Mouse (Mus musculus): ENCODE measurements around the gene Ilf2. TPM values are rescaled to one million over a fixed set of nuclear protein-coding genes. Genes with fewer than 3 reads are reported as not detected.

Gene Ilf2
- polyA plus RNA-seq, 1 experiment = 97.0 TPM

DNA sequence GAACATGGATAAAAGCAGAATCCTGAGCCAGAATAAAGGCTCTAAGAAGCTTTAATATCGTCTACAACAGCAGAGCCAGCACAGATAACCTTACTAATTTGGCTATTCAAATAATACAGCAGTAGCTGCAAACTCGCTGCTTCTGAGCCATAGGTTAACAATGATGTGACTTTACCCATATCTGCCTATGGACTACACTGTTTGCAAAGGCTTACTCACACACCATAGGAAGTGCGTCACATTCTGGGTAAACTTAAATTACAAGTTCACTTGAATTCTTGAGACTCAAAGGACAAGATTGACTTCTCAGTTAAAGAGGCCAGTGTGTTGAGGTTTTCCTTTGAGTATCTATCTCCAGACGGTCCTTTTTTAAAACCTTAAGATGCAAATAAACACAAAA is 27.5 kb downstream of the Ilf2 start:
- Histone ChIP-seq H3K27ac (ENCODE audit: insufficient read depth, low read length) (no peak overlapping the region), H3K4me1 (ENCODE audit: control insufficient read depth, insufficient read depth, low read length) (peaks cover 6% of the 10 kb centered on the region; the same call in 1 of the 2 replicates), H3K4me3 (ENCODE audit: insufficient read depth, low read length) (no peak overlapping the region)
- TF ChIP-seq CTCF (IDR thresholded peaks at IDR 0.05; ENCODE audit: borderline replicate concordance, insufficient read depth, low read length) (no peak), POLR2A (IDR thresholded peaks at IDR 0.05; ENCODE audit: low read depth, low read length) (no peak)

DNA sequence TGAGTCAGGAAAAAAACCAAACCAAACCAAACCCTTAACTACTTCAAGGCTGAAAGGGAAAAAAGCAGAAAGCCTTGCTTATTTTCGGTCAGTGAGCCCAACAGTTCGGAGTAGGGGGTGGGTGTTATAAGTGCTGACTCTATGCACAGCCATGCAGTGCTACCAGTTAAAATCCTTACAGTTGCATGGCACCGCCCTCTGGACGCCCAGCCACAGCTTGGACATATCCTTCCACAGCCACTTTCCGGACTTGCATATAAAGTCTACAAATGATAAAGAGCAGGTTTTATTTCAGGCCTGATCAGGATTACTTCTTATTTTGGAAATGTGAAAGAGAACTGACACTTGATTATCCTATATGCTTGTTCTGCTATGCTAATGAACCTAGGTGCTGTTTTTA is 29.3 kb downstream of the Ilf2 start:
- TF ChIP-seq POLR2A (IDR thresholded peaks at IDR 0.05; ENCODE audit: low read depth, low read length) = no peak
- TF ChIP-seq CTCF (IDR thresholded peaks at IDR 0.05; ENCODE audit: borderline replicate concordance, insufficient read depth, low read length) = no peak
- no peak overlapping the region for H3K4me3 ChIP-seq (ENCODE audit: insufficient read depth, low read length)
- no peak overlapping the region for H3K27ac ChIP-seq (ENCODE audit: insufficient read depth, low read length)
- H3K4me1 ChIP-seq (ENCODE audit: control insufficient read depth, insufficient read depth, low read length) = peaks cover 6% of the 10 kb centered on the region; the same call in 1 of the 2 replicates

DNA sequence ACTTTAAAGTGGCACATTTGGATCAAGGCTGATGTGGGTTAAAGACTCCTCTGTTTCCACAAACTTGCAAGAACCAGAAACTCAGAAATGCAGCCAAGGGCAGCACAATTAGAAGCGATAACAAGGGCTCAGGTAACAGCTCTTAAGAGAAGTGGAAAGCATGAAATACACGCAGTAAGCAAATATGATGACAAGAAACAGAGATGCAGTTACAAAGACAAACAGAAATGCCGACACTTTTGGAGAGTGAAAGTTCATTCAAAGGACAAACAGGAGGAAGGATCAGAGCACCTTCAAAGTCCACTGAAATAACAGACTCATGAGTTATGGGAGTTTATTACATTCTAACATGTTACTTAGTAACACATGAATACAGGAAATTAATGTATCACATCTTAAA is 30.4 kb downstream of the Ilf2 start:
- TF ChIP-seq CTCF (IDR thresholded peaks at IDR 0.05; ENCODE audit: borderline replicate concordance, insufficient read depth, low read length) (no peak), POLR2A (IDR thresholded peaks at IDR 0.05; ENCODE audit: low read depth, low read length) (no peak)

DNA sequence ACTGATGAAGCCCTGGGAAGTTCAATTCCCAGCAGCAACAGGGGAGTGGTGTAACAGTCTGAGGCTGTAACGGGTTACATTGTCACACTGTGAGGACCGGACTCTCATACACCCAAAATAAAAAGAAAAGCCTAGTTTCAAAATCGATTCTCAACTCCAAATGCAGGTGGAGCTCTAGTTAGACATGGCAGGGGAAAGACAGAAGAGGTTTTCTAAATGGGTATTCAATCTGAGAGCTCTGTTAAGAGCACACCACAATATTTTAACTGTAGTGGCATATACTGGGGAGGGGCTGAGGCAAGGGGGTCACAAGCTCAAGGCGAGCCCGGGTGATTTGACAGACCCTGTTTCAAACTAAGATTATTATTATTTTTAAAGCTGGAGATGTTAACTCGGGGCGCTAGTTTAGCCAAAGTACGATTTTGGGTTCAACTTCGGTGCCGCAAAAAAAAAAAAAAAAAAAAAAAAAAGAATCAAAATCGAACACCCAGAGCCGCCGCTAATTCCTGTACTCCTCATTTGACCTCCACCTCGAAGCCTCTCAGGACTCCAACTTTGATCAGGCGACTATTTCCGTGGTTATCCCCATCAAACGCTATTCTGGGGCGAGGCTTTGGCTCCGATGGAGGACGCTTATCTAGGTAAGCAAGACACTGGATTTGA is 32.5 kb downstream of the Ilf2 start:
- peaks cover 6% of the 10 kb centered on the region; the same call in 1 of the 2 replicates for H3K4me1 ChIP-seq (ENCODE audit: control insufficient read depth, insufficient read depth, low read length)
- no peak for TF ChIP-seq CTCF (IDR thresholded peaks at IDR 0.05; ENCODE audit: borderline replicate concordance, insufficient read depth, low read length)
- TF ChIP-seq POLR2A (IDR thresholded peaks at IDR 0.05; ENCODE audit: low read depth, low read length) = no peak
- H3K27ac ChIP-seq (ENCODE audit: insufficient read depth, low read length) = peak overlapping the region; percentile 29; the same call in 1 of the 2 replicates
- peak overlapping the region; percentile 98 for H3K4me3 ChIP-seq (ENCODE audit: insufficient read depth, low read length)

More for the DNA sequence above, 30.4 kb downstream of the Ilf2 start:
- Histone ChIP-seq H3K27ac (ENCODE audit: insufficient read depth, low read length) (no peak overlapping the region), H3K4me1 (ENCODE audit: control insufficient read depth, insufficient read depth, low read length) (peaks cover 6% of the 10 kb centered on the region; the same call in 1 of the 2 replicates), H3K4me3 (ENCODE audit: insufficient read depth, low read length) (no peak overlapping the region)

DNA sequence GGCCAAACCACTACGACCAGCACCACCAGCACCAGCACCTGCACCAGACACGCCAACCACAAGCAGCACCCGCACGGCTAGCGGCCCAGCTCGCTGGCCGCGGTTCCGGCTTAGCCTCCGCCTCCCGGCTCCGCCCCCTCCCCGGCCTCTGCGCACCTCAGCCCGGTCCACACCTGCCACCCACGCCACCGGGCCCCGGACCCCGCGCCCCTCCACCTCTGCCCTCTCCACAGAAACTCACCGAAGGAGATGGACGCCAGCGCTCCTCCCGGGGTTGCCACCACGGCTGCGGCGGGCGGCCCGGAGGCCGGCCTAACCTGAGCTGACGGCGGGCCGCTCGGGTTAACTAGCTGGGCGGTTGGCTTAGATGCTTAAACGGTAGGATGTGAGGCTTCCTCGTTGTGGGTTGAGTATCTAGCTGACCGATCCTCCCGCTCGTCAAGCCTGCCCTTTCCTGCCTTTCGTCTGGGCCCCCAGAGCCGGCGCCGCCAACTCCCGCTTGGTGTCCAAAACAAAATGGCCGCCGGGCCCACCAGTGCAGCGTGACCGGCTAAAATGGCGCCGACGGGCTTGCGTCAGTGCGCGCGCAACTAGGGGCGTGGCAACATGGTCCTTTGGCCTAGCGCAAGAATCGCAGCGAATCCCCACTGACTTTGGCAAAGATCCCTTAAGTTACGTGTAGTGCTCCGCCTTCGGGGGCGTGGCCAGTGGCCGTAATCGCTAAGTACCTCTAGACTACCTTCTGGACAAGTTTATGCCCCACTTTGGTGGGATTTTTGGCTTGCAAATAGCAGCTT is 33.2 kb downstream of the Ilf2 start, which contains the start of gene Chtop:
Gene Chtop, minus strand, starts transcription at position 549 of the 797 bp plus-strand sequence.
- peak within 1 kb of the TSS; percentile 73 for H3K27ac ChIP-seq (ENCODE audit: insufficient read depth, low read length)
- peak within 1 kb of the TSS; percentile 98 for H3K4me3 ChIP-seq (ENCODE audit: insufficient read depth, low read length)
- H3K4me1 ChIP-seq (ENCODE audit: control insufficient read depth, insufficient read depth, low read length) = peaks cover 6% of the 10 kb centered on the region; the same call in 1 of the 2 replicates
- TF ChIP-seq POLR2A (IDR thresholded peaks at IDR 0.05; ENCODE audit: low read depth, low read length) (peak; percentile 78), CTCF (IDR thresholded peaks at IDR 0.05; ENCODE audit: borderline replicate concordance, insufficient read depth, low read length) (no peak)

DNA sequence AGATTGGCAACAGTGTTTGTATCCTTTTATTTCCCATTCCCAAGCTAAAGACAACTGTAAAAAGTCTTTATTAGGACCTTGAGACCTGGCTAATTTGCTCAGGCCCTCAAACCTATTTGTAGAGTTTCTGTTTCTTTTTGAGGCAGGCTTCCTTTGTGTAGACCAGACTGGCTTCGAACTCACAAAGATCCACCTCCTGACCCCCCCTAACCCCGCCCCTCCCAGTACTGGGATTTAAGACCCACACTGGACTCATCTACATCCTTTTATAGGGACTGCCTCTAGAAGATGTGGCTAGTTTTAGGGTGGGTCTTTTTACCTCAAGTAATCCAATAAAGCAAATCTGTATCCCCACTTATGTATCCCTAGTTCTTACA is 33.8 kb downstream of the Ilf2 start:
- peaks cover 6% of the 10 kb centered on the region; the same call in 1 of the 2 replicates for H3K4me1 ChIP-seq (ENCODE audit: control insufficient read depth, insufficient read depth, low read length)
- no peak for TF ChIP-seq CTCF (IDR thresholded peaks at IDR 0.05; ENCODE audit: borderline replicate concordance, insufficient read depth, low read length)
- no peak for TF ChIP-seq POLR2A (IDR thresholded peaks at IDR 0.05; ENCODE audit: low read depth, low read length)
- H3K27ac ChIP-seq (ENCODE audit: insufficient read depth, low read length) = no peak overlapping the region
- no peak overlapping the region for H3K4me3 ChIP-seq (ENCODE audit: insufficient read depth, low read length)

DNA sequence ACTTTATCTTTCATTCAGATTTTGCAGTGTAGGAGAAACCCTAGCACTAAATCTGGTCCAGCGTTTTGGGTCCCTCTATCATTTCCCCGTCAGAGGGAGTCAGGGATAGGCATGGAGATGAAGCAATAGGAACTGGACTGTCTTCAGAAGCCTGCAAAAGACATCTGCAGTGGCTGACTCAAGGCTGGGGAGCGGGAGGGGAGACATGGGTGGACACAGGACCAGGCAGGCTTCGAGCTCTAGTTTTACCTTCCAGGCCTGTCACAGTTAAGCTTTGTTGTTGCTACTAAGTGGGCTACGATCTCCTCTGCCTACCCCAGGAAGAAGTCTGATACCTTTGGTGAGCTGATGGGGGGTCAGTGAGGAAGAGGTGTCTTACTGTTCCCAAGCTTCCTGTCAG is 36.4 kb downstream of the Ilf2 start:
- H3K4me3 ChIP-seq (ENCODE audit: insufficient read depth, low read length) = no peak overlapping the region
- H3K4me1 ChIP-seq (ENCODE audit: control insufficient read depth, insufficient read depth, low read length) = peaks cover 10% of the 10 kb centered on the region; the same call in 1 of the 2 replicates
- no peak overlapping the region for H3K27ac ChIP-seq (ENCODE audit: insufficient read depth, low read length)
- TF ChIP-seq CTCF (IDR thresholded peaks at IDR 0.05; ENCODE audit: borderline replicate concordance, insufficient read depth, low read length) (no peak), POLR2A (IDR thresholded peaks at IDR 0.05; ENCODE audit: low read depth, low read length) (no peak)

DNA sequence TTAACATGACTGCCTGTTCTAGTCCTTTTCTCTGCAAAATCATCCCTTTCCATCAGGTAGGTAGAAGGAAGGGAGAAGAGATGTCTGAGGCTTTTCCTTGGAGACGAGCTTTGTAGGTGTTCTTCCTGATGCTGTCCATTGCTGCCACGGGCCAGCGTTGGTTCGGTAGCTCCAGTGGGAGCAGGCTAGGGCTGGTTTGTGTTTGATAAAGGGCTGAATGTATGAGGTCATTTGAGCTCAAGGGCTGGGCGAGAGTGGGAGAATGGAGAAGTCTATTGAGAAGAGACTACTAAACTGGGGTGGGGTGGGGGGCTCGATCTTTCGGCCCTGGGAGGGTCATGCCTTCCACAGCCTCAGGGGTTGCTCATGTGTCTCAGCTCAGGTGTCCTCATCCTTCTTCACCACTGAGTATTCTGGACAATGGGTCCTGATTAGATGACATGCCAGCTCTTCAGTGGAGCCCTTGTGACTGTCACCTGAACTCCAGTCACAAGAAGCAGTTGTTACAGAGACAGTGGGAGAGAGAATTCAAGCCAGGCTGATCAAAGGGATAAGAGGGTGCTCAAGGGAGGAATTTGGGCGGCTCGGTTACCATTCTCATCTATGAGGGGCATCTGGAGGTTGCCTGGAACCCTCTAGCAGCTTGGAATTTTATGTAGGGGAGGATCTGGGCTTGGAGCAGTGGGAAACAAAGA is 37.2 kb downstream of the Ilf2 start:
- no peak for TF ChIP-seq POLR2A (IDR thresholded peaks at IDR 0.05; ENCODE audit: low read depth, low read length)
- TF ChIP-seq CTCF (IDR thresholded peaks at IDR 0.05; ENCODE audit: borderline replicate concordance, insufficient read depth, low read length) = no peak
- Histone ChIP-seq H3K27ac (ENCODE audit: insufficient read depth, low read length) (no peak overlapping the region), H3K4me3 (ENCODE audit: insufficient read depth, low read length) (no peak overlapping the region), H3K4me1 (ENCODE audit: control insufficient read depth, insufficient read depth, low read length) (peaks cover 7% of the 10 kb centered on the region; the same call in 1 of the 2 replicates)

DNA sequence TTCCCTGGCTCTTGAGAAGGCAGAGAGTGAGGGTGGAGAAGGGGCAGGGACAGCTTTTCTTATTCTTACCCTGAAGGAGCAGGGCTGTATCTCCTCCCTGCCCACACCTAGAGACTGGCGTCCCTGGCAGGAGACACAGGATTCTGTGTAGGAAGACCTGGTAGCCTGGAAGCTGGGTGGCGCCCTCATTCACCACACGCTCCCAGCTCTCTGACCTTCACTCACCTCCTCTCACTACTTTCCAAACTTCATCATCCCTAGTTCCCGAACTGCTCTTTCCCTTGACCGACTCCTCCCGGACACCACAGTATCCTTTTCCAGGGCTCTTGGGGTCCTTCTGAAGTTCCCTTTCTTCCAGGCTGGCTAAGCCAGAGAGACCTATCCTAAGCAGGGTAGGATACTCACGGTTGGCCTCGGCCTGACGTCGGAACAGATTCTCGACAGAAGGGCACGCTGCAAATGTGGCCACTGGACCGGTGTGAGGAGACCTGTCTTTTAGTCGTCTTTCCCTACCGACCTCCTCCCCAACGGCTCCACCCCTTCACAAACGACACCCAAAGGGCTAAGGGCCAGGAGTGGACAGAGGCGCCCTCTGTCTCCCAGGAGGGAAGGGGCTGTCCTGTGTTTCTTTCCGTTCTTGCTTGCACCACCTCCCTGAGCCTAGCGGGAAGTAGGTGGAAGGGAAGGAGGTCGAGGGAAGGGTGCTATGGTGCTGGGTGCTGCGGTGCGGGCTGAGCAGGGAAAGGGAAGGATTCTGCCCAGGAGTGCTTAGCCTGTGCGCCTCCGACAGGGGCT is 38.1 kb downstream of the Ilf2 start, which contains the start of the genes S100a1 and S100a13:
Gene S100a1, minus strand, starts transcription at position 597 of the 795 bp plus-strand sequence.
Gene S100a13, plus strand, starts transcription at position 640 of the 795 bp plus-strand sequence.
- no peak within 1 kb of the TSS for H3K27ac ChIP-seq (ENCODE audit: insufficient read depth, low read length)
- TF ChIP-seq CTCF (IDR thresholded peaks at IDR 0.05; ENCODE audit: borderline replicate concordance, insufficient read depth, low read length) = peak; percentile 15; the same call in 1 of the 2 replicates
- peak; percentile 66; the same call in 1 of the 2 replicates for TF ChIP-seq POLR2A (IDR thresholded peaks at IDR 0.05; ENCODE audit: low read depth, low read length)
- H3K4me1 ChIP-seq (ENCODE audit: control insufficient read depth, insufficient read depth, low read length) = peaks cover 7% of the 10 kb centered on the region; the same call in 1 of the 2 replicates
- peak within 1 kb of the TSS; percentile 33 for H3K4me3 ChIP-seq (ENCODE audit: insufficient read depth, low read length)
